Mouse (Mus musculus) hindbrain, embryonic 11.5 days (tissue): ENCODE data around the gene Gda. TPM values are rescaled to one million over a fixed set of nuclear protein-coding genes. Genes with fewer than 3 reads are reported as not detected.

Experiments used
- ATAC-seq: fragments of 200-750 bp; cut with Nextera tagmentation; 2 replicates; pipeline ENCODE4 v1.8.0; 2017; ENCODE audit warnings: mild to moderate bottlenecking, moderate TSS enrichment, moderate library complexity; ENCODE audit not compliant: low FRiP score
- DNase-seq: peaks from one replicate; pipeline ENCODE4 v3.0.0-alpha.2; 2015; ENCODE audit warnings: low spot score
- H3K27ac ChIP-seq: fragments of 300-500 bp; sonication (generic); 2 replicates; pipeline ENCODE4 v1.5.1; 2014; ENCODE audit warnings: mild to moderate bottlenecking, low read depth, low read length
- H3K27me3 ChIP-seq: fragments of 300-500 bp; sonication (generic); 2 replicates; pipeline ENCODE4 v1.6.1; 2014; ENCODE audit warnings: mild to moderate bottlenecking, low read length, moderate library complexity, mixed read lengths; ENCODE audit not compliant: control insufficient read depth, insufficient read depth
- H3K36me3 ChIP-seq: fragments of 300-500 bp; sonication (generic); 2 replicates; pipeline ENCODE4 v1.6.1; 2014; ENCODE audit warnings: mild to moderate bottlenecking, low read length, moderate library complexity, mixed read lengths; ENCODE audit not compliant: control insufficient read depth, insufficient read depth
- H3K4me1 ChIP-seq: fragments of 300-500 bp; sonication (generic); replicated peaks from 2 replicates; pipeline ENCODE4 v1.6.1; 2014; ENCODE audit warnings: low read length, mixed read lengths; ENCODE audit not compliant: control insufficient read depth, insufficient read depth
- H3K4me2 ChIP-seq: fragments of 300-500 bp; sonication (generic); replicated peaks from 2 replicates; pipeline ENCODE4 v1.6.1; 2014; ENCODE audit warnings: mild to moderate bottlenecking, low read depth, low read length
- H3K4me3 ChIP-seq: fragments of 300-500 bp; sonication (generic); 2 replicates; pipeline ENCODE4 v1.5.1; 2014; ENCODE audit warnings: low read depth, low read length
- H3K9ac ChIP-seq: fragments of 300-500 bp; sonication (generic); 2 replicates; pipeline ENCODE4 v1.6.1; 2014; ENCODE audit warnings: low read depth, low read length
- H3K9me3 ChIP-seq: fragments of 300-500 bp; sonication (generic); 2 replicates; pipeline ENCODE4 v1.6.1; 2016; ENCODE audit warnings: low read length; ENCODE audit not compliant: control insufficient read depth
- WGBS: fragments of 180-500 bp; shearing (Covaris S2); extraction: QIAGEN DNeasy Blood & Tissue Kit; methylation state at CpG from one replicate; pipeline ENCODE4 v1.1.7; 2014; 5-methylcytosine and 5-hydroxymethylcytosine counted together
- polyA plus RNA-seq: library from polyadenylated mRNA; unstranded; fragments of >200 nt; fragmentation: Nextera tagmentation; extraction: Ambion mirVana; gene quantifications from 2 replicates; pipeline ENCODE4 v1.2.1, GENCODE M21; 2014

Gda gene
- polyA plus RNA-seq, 1 experiment from 2014 or later, result 0.08 TPM

DNA sequence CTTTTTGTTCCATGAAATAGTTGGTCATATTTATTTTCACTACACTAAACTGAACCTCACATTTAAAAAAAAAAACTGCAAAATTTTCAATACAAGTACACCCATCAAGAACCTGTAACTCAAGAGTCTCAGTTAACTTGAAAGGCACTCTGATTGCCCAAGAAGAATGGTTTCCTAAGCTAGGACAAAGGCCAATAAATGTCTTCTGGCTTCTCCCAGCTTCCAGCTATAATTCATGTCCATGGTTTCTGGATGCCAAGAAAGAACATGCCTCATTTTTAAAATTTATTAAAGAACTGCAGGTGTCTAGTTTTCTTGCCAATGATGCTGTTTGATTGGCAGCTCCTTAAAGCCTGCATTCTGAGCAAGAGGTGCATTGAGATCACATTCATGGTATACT is 75.3 kb downstream of the Gda start:
- H3K4me2 ChIP-seq, result no peak overlapping the region
- H3K36me3 ChIP-seq, result no peaks in the 10 kb centered on the region
- no peak overlapping the region for H3K4me3 ChIP-seq
- H3K27me3 ChIP-seq, result no peaks in the 10 kb centered on the region
- H3K4me1 ChIP-seq, result no peaks in the 10 kb centered on the region
- H3K27ac ChIP-seq, result no peak overlapping the region
- H3K9ac ChIP-seq, result no peak overlapping the region
- no peak for DNase-seq
- no peak for ATAC-seq
- no peaks in the 10 kb centered on the region for H3K9me3 ChIP-seq

DNA sequence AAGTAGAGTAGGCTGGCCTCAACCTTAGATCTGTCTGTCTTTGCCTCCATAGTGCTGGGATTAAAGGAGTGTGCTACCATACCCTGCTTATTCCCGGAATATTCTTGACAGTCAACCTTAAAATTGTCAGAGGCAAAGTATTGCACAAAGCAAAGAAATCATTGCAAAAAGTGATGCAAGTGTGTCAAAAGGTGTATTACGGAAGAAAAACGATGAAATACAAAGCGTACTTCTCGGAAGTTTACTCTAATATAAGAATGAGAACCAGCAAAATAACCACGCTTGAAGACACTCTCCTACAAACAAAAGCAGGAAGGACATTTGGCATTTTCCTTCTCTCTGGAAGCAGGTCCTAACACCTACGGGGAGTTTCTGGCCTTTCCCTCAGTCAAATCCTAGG is 76.9 kb downstream of the Gda start:
- no peak overlapping the region for H3K4me2 ChIP-seq
- no peaks in the 10 kb centered on the region for H3K9me3 ChIP-seq
- WGBS, result 92% methylated on average over 7 of the region's 7 CpGs
- no peak overlapping the region for H3K27ac ChIP-seq
- H3K9ac ChIP-seq, result no peak overlapping the region
- H3K27me3 ChIP-seq, result no peaks in the 10 kb centered on the region
- no peaks in the 10 kb centered on the region for H3K4me1 ChIP-seq
- H3K4me3 ChIP-seq, result no peak overlapping the region
- H3K36me3 ChIP-seq, result no peaks in the 10 kb centered on the region
- no peak for DNase-seq
- ATAC-seq, result no peak

DNA sequence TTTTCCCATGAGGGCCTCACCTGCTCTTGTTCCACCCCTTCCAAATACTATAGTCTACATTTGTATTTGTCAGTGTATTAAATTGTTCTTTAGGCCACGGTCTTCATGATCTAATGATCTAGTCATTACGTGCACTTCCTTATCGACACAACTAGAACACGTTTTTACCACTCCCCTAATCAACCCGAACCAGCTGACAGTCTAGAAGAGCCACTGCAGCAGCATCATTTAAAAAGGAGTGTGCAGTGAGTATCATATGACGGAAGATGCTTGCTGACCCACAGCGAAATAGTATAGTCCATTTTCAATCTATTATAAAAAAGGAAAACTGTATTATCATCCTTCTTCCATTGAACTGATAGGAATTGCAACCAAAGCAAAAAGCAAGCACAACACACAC is 82.3 kb downstream of the Gda start:
- no peaks in the 10 kb centered on the region for H3K36me3 ChIP-seq
- no peak for DNase-seq
- WGBS, result 92% methylated on average over 7 of the region's 7 CpGs
- H3K27ac ChIP-seq, result no peak overlapping the region
- H3K4me2 ChIP-seq, result no peak overlapping the region
- no peaks in the 10 kb centered on the region for H3K27me3 ChIP-seq
- no peak overlapping the region for H3K9ac ChIP-seq
- no peak overlapping the region for H3K4me3 ChIP-seq
- no peaks in the 10 kb centered on the region for H3K9me3 ChIP-seq
- H3K4me1 ChIP-seq, result no peaks in the 10 kb centered on the region
- no peak for ATAC-seq

DNA sequence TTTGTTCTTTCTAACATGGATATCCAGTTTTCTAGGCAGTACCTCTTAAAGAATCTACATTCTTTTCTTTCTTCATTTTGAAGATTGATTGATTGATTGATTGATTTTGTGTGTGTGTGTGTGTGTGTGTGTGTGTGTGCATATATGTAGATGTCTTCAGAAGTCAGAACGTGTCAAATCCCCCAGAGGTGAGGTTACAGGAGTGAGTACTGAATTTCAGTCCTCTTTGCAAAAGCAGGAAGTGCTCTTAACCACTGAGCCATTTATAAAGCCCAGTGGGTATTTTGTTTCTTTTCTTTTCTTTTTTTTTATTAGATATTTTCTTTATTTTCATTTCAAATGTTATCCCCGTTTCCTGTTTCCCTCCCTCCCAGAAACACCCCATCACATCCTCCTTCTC is 86.4 kb downstream of the Gda start:
- H3K36me3 ChIP-seq, result no peaks in the 10 kb centered on the region
- DNase-seq, result no peak
- WGBS, result 75% methylated on average over 2 of the region's 2 CpGs
- no peak overlapping the region for H3K9ac ChIP-seq
- H3K4me2 ChIP-seq, result no peak overlapping the region
- H3K4me3 ChIP-seq, result no peak overlapping the region
- H3K9me3 ChIP-seq, result no peaks in the 10 kb centered on the region
- no peaks in the 10 kb centered on the region for H3K27me3 ChIP-seq
- no peak overlapping the region for H3K27ac ChIP-seq
- no peaks in the 10 kb centered on the region for H3K4me1 ChIP-seq
- no peak for ATAC-seq

DNA sequence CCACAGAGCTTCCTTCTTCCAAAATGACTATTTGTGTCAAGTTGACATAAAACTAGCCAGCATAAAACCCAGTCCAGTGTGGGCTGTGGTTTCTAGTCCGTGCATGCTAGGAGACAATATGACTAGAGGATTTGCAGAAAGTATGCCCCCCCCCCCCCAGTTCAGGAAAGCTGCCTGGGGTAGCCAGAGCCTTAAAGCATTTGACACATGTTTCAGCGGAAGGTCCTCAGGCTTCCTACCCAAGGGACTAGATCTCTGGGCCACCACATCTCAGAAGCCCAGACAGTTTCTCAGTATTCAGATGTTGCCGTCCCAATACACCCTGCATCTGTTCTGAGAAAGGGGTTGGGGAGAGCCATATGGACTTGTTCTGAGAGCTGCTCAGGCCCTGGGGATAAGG is 89.0 kb downstream of the Gda start:
- Histone ChIP-seq H3K4me2 (no peak overlapping the region), H3K9ac (no peak overlapping the region), H3K27me3 (no peaks in the 10 kb centered on the region), H3K4me1 (no peaks in the 10 kb centered on the region), H3K9me3 (no peaks in the 10 kb centered on the region), H3K27ac (no peak overlapping the region), H3K36me3 (no peaks in the 10 kb centered on the region), H3K4me3 (no peak overlapping the region)
- ATAC-seq, result no peak
- DNase-seq, result no peak
- 91% methylated on average over 3 of the region's 3 CpGs for WGBS

DNA sequence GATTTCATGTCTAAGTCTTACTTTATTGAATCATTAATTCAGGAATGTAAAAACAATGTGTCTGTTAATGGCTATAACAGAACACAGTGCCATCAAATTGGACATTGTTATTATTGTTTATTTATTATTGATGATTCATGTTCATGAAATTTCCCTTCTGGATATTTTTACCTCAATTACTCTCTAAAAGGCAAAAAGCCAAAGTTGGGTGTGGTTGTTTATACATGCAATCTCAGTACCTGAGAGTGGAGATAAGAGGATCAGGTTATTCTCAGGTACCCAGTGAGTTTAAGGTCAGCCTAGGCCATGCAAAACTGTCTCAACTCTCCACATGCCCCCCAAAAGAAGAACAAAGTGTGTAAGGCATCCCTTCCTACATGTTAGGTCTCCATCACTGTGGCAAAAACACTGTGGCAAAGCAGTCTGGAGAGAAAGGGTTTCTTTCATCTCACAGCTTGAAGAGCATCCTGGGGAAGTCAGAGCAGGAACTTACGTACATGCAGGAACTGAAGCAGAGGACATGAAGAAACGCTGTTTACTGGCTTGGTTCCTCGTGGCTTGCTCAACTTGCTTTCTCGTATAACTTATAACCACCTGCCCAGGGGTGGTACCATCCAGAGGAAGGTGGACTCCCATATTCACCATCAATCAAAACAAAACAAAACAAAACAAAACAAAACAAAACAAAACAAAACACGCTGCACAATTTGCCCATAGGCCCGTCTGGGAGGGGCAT is 89.6 kb downstream of the Gda start:
- Histone ChIP-seq H3K27me3 (no peaks in the 10 kb centered on the region), H3K36me3 (no peaks in the 10 kb centered on the region), H3K4me3 (no peak overlapping the region), H3K9ac (no peak overlapping the region), H3K9me3 (no peaks in the 10 kb centered on the region), H3K4me1 (no peaks in the 10 kb centered on the region), H3K27ac (no peak overlapping the region), H3K4me2 (no peak overlapping the region)
- DNase-seq (no peak), ATAC-seq (no peak)
- WGBS, result 87% methylated on average over 6 of the region's 6 CpGs

DNA sequence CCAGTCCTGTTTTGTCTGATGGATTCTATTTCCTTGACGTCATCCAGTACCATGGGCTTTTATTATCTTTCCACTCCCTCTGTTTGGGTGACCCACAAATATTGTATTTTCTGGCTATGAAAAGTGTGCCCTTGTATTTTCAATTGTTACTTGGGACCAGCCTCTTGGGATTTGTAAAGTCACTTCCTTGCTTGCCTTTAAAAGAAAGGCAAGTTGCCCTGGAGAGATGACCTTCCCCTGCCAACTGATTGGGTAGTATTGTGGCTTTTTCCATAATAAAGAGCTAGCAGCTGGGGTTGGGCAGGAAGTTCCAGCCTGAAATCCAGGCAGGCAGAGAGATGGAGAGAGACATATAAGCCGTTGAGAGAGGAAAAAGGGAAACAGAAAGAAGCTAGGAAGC is 91.5 kb downstream of the Gda start:
- Histone ChIP-seq H3K27ac (no peak overlapping the region), H3K27me3 (no peaks in the 10 kb centered on the region)
- WGBS, result 49% methylated on average over 2 of the region's 2 CpGs

DNA sequence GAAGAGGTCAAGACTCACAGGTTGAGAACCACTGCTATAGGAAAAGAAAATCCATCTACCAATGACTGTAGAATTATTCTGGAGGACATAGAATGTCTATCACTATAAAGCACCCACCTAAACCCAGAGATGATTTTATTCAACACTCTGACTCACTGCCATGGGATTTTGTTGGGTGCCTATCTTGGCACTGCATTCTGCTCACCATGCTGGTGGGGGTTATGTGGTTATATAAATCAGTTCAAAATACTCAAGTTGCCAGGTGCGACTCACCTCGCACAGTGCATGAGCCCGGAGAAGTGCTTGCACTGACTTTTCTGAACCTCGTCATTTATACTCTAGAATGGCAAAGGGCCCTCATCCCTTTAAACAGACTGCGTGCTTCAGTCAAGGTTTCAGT is 94.0 kb downstream of the Gda start:
- Histone ChIP-seq H3K27ac (no peak overlapping the region), H3K9ac (no peak overlapping the region)

More for the DNA sequence above, 91.5 kb downstream of the Gda start:
- Histone ChIP-seq H3K4me2 (no peak overlapping the region), H3K4me3 (no peak overlapping the region), H3K9me3 (no peaks in the 10 kb centered on the region), H3K36me3 (no peaks in the 10 kb centered on the region), H3K4me1 (no peaks in the 10 kb centered on the region), H3K9ac (no peak overlapping the region)
- ATAC-seq, result no peak
- DNase-seq, result no peak

DNA sequence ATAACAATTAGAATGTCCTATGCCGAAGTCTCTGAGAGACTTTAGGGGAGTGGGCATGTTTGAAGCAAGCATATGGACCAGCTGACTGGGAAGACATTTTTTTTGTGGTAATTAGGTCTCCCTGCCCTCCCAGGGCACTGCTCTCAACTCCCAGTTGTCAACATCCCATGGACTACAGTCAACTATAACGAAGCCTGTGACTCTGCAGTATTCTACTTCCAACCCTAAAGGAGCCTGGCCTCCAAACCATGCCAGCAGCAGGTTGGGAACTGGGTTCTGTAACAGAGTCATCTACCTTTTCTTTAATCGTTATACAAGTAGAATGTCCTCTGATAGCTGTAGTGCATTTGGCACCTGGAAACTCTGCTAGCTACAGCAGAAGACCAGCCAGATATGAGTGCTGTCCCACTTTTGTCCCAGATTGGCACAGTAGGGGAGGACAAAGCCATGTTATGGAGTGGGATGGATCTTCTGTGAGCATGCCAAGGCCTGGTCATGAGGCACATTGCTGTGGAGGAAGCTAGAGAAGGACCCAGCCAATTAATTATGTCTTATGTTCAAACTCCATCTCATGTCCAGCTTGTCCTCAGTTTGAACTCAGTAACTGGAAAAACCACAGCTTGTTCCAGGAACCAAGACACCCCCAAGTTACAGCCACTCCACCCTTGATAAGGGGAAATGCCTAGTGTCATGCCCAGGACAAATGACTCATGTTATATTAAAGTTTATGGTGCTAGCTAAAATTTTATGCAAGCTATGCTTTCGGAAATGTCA is 96.6 kb downstream of the Gda start:
- no peak overlapping the region for H3K4me2 ChIP-seq
- 85% methylated on average over 4 of the region's 4 CpGs for WGBS
- H3K4me1 ChIP-seq, result no peaks in the 10 kb centered on the region
- DNase-seq (no peak), ATAC-seq (no peak)
- no peak overlapping the region for H3K27ac ChIP-seq
- no peaks in the 10 kb centered on the region for H3K9me3 ChIP-seq
- H3K27me3 ChIP-seq, result no peaks in the 10 kb centered on the region
- no peaks in the 10 kb centered on the region for H3K36me3 ChIP-seq
- H3K4me3 ChIP-seq, result no peak overlapping the region
- H3K9ac ChIP-seq, result no peak overlapping the region

More for the DNA sequence above, 94.0 kb downstream of the Gda start:
- ATAC-seq (no peak), DNase-seq (no peak)
- no peaks in the 10 kb centered on the region for H3K4me1 ChIP-seq
- H3K36me3 ChIP-seq, result no peaks in the 10 kb centered on the region
- H3K27me3 ChIP-seq, result no peaks in the 10 kb centered on the region
- H3K4me3 ChIP-seq, result no peak overlapping the region
- WGBS, result 93% methylated on average over 5 of the region's 5 CpGs
- no peak overlapping the region for H3K4me2 ChIP-seq
- no peaks in the 10 kb centered on the region for H3K9me3 ChIP-seq
